Mouse (Mus musculus): ENCODE measurements at regions not wholly inside any gene's neighbourhood (a gene's known extent, or its start where the extent isn't known, plus 50 kb on each side); places are given as distances from the start of the nearest gene placed in this dataset.
A peak's percentile ranks its signal among the peaks of the same experiment; 100 is the strongest.
"Not testable (repeated sequence)": the region's sequence is repeated elsewhere in the genome, so short reads cannot be mapped to it uniquely, and the experiment has no call there.

- WGBS (ENCODE audit: insufficient replicate concordance), result 40% methylated on average over 5 of the region's 5 CpGs
- H3K9me3 ChIP-seq (replicated peaks; ENCODE audit: control insufficient read depth, low read length); H3K27ac ChIP-seq (ENCODE audit: low read depth, low read length); H3K27me3 ChIP-seq (ENCODE audit: control insufficient read depth, insufficient read depth, low read length); ATAC-seq (replicated peaks; ENCODE audit: insufficient number of reproducible peaks, low FRiP score, low TSS enrichment); H3K36me3 ChIP-seq (ENCODE audit: control insufficient read depth, insufficient read depth, low read length); H3K4me1 ChIP-seq (ENCODE audit: control insufficient read depth, insufficient read depth, low read length); H3K4me3 ChIP-seq (ENCODE audit: low read depth, low read length); H3K4me2 ChIP-seq; H3K9ac ChIP-seq (ENCODE audit: low read depth, low read length): not testable (repeated sequence)
Measured at GRCm38 (mm10) chr7:106616932-106617331, 63.5 kb downstream of the Olfr693 start.

- H3K27me3 ChIP-seq (ENCODE audit: control insufficient read depth, insufficient read depth, low read length), result no peaks in the 10 kb centered on the region
- 84% methylated on average over 1 of the region's 1 CpGs for WGBS (ENCODE audit: insufficient replicate concordance)
- no peak overlapping the region for H3K4me3 ChIP-seq (ENCODE audit: low read depth, low read length)
- no peak overlapping the region for H3K9ac ChIP-seq (ENCODE audit: low read depth, low read length)
- H3K4me2 ChIP-seq, result no peak overlapping the region
- H3K4me1 ChIP-seq (ENCODE audit: control insufficient read depth, insufficient read depth, low read length), result no peaks in the 10 kb centered on the region
- no peak overlapping the region for H3K27ac ChIP-seq (ENCODE audit: low read depth, low read length)
- ATAC-seq (replicated peaks; ENCODE audit: insufficient number of reproducible peaks, low FRiP score, low TSS enrichment), result no peak
- no peaks in the 10 kb centered on the region for H3K9me3 ChIP-seq (replicated peaks; ENCODE audit: control insufficient read depth, low read length)
- H3K36me3 ChIP-seq (ENCODE audit: control insufficient read depth, insufficient read depth, low read length), result no peaks in the 10 kb centered on the region
Measured at GRCm38 (mm10) chr7:106612723-106613122, 67.7 kb downstream of the Olfr693 start.

GRCm38 (mm10) chr7:106580424-106580823, 100.0 kb downstream of the Olfr693 start:
- Histone ChIP-seq H3K4me2 (no peak overlapping the region), H3K27ac (ENCODE audit: low read depth, low read length) (no peak overlapping the region), H3K27me3 (ENCODE audit: control insufficient read depth, insufficient read depth, low read length) (no peaks in the 10 kb centered on the region), H3K4me1 (ENCODE audit: control insufficient read depth, insufficient read depth, low read length) (no peaks in the 10 kb centered on the region), H3K9ac (ENCODE audit: low read depth, low read length) (no peak overlapping the region), H3K9me3 (replicated peaks; ENCODE audit: control insufficient read depth, low read length) (no peaks in the 10 kb centered on the region), H3K4me3 (ENCODE audit: low read depth, low read length) (no peak overlapping the region), H3K36me3 (ENCODE audit: control insufficient read depth, insufficient read depth, low read length) (no peaks in the 10 kb centered on the region)
- no peak for ATAC-seq (replicated peaks; ENCODE audit: insufficient number of reproducible peaks, low FRiP score, low TSS enrichment)
- WGBS (ENCODE audit: insufficient replicate concordance), result 84% methylated on average over 3 of the region's 3 CpGs

GRCm38 (mm10) chr7:106568251-106568650, 112.1 kb downstream of the Olfr693 start:
- not testable (repeated sequence) for H3K4me2 ChIP-seq; H3K36me3 ChIP-seq (ENCODE audit: control insufficient read depth, insufficient read depth, low read length); ATAC-seq (replicated peaks; ENCODE audit: insufficient number of reproducible peaks, low FRiP score, low TSS enrichment); H3K27ac ChIP-seq (ENCODE audit: low read depth, low read length); H3K9me3 ChIP-seq (replicated peaks; ENCODE audit: control insufficient read depth, low read length); H3K4me1 ChIP-seq (ENCODE audit: control insufficient read depth, insufficient read depth, low read length); H3K4me3 ChIP-seq (ENCODE audit: low read depth, low read length); H3K27me3 ChIP-seq (ENCODE audit: control insufficient read depth, insufficient read depth, low read length); H3K9ac ChIP-seq (ENCODE audit: low read depth, low read length)
- 82% methylated on average over 2 of the region's 2 CpGs for WGBS (ENCODE audit: insufficient replicate concordance)

- no peaks in the 10 kb centered on the region for H3K4me1 ChIP-seq (ENCODE audit: control insufficient read depth, insufficient read depth, low read length)
- no peak overlapping the region for H3K4me3 ChIP-seq (ENCODE audit: low read depth, low read length)
- no peaks in the 10 kb centered on the region for H3K27me3 ChIP-seq (ENCODE audit: control insufficient read depth, insufficient read depth, low read length)
- WGBS (ENCODE audit: insufficient replicate concordance), result 62% methylated on average over 2 of the region's 2 CpGs
- no peak overlapping the region for H3K9ac ChIP-seq (ENCODE audit: low read depth, low read length)
- no peaks in the 10 kb centered on the region for H3K36me3 ChIP-seq (ENCODE audit: control insufficient read depth, insufficient read depth, low read length)
- no peaks in the 10 kb centered on the region for H3K9me3 ChIP-seq (replicated peaks; ENCODE audit: control insufficient read depth, low read length)
- H3K4me2 ChIP-seq, result no peak overlapping the region
- H3K27ac ChIP-seq (ENCODE audit: low read depth, low read length), result no peak overlapping the region
- no peak for ATAC-seq (replicated peaks; ENCODE audit: insufficient number of reproducible peaks, low FRiP score, low TSS enrichment)
Measured at GRCm38 (mm10) chr7:106550881-106551575, 129.4 kb downstream of the Olfr693 start.

GRCm38 (mm10) chr7:106529433-106530102, 150.8 kb downstream of the Olfr693 start:
- 59% methylated on average over 2 of the region's 2 CpGs for WGBS (ENCODE audit: insufficient replicate concordance)
- ATAC-seq (replicated peaks; ENCODE audit: insufficient number of reproducible peaks, low FRiP score, low TSS enrichment); H3K9me3 ChIP-seq (replicated peaks; ENCODE audit: control insufficient read depth, low read length); H3K4me1 ChIP-seq (ENCODE audit: control insufficient read depth, insufficient read depth, low read length); H3K27me3 ChIP-seq (ENCODE audit: control insufficient read depth, insufficient read depth, low read length); H3K36me3 ChIP-seq (ENCODE audit: control insufficient read depth, insufficient read depth, low read length); H3K4me3 ChIP-seq (ENCODE audit: low read depth, low read length); H3K27ac ChIP-seq (ENCODE audit: low read depth, low read length); H3K4me2 ChIP-seq; H3K9ac ChIP-seq (ENCODE audit: low read depth, low read length): not testable (repeated sequence)

GRCm38 (mm10) chr7:106529023-106529422, 151.4 kb downstream of the Olfr693 start:
- not testable (repeated sequence) for H3K27ac ChIP-seq (ENCODE audit: low read depth, low read length); H3K4me3 ChIP-seq (ENCODE audit: low read depth, low read length); H3K4me1 ChIP-seq (ENCODE audit: control insufficient read depth, insufficient read depth, low read length); H3K9me3 ChIP-seq (replicated peaks; ENCODE audit: control insufficient read depth, low read length); H3K36me3 ChIP-seq (ENCODE audit: control insufficient read depth, insufficient read depth, low read length); H3K9ac ChIP-seq (ENCODE audit: low read depth, low read length); H3K27me3 ChIP-seq (ENCODE audit: control insufficient read depth, insufficient read depth, low read length); H3K4me2 ChIP-seq
- ATAC-seq (replicated peaks; ENCODE audit: insufficient number of reproducible peaks, low FRiP score, low TSS enrichment), result 0 out of 2 replicates have a peak, but pooled peaks have one; percentile 31
- WGBS (ENCODE audit: insufficient replicate concordance), result 60% methylated on average over 2 of the region's 2 CpGs

GRCm38 (mm10) chr7:106494851-106495250, 185.5 kb downstream of the Olfr693 start:
- WGBS (ENCODE audit: insufficient replicate concordance), result 77% methylated on average over 2 of the region's 2 CpGs
- Histone ChIP-seq H3K4me2 (no peak overlapping the region), H3K36me3 (ENCODE audit: control insufficient read depth, insufficient read depth, low read length) (no peaks in the 10 kb centered on the region), H3K9ac (ENCODE audit: low read depth, low read length) (no peak overlapping the region), H3K27ac (ENCODE audit: low read depth, low read length) (no peak overlapping the region), H3K4me1 (ENCODE audit: control insufficient read depth, insufficient read depth, low read length) (no peaks in the 10 kb centered on the region), H3K27me3 (ENCODE audit: control insufficient read depth, insufficient read depth, low read length) (no peaks in the 10 kb centered on the region), H3K9me3 (replicated peaks; ENCODE audit: control insufficient read depth, low read length) (no peaks in the 10 kb centered on the region), H3K4me3 (ENCODE audit: low read depth, low read length) (no peak overlapping the region)
- ATAC-seq (replicated peaks; ENCODE audit: insufficient number of reproducible peaks, low FRiP score, low TSS enrichment), result no peak
